ENCODE assay signal across 22 mouse cellular contexts in the genomic region with DNA sequence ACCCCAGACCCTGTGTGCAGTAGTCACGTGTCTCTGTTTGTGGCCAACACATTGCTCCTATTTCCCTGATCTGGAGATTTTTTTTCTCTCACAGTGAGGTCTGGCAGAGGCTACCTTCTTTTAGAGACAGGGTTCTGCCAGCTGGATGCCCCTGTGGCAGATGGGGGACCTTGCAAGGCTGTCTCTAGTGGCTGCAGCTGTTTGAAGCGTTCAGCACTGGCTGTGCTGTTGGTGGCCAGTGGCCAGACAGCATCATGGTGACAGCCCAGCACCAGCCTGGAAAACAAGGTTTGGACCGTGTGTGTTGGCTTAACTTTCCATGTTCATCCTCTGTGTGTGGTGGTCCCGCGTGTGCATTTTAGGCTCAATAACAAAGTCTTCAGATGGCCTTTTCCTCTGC.
DNase-seq lines count a peak whose midpoint lies in the region; ATAC-seq and TF ChIP-seq lines count a peak whose summit lies in the region.
"Had no signal": no experiment of that assay in that cellular context is flagged by ENCODE, and none has a peak within 500 bp of the region (broad histone marks: within the 10 kb centered on the region; RNA-seq: fewer than 3 reads in every experiment).

No protein-coding gene starts in this region.

- no peak for TF ChIP-seq CTCF in gastrocnemius, adult 2 months (IDR thresholded peaks at IDR 0.05)
- no peak for TF ChIP-seq CTCF in midbrain, postnatal 0 days (IDR thresholded peaks at IDR 0.05)

- H3K27me3 ChIP-seq in hindbrain, embryonic 16.5 days (replicated peaks; ENCODE audit: control insufficient read depth, insufficient read depth, low read length): no peaks in the 10 kb centered on the region
- 0 out of 2 replicates have a peak, but pooled peaks cover 3% of the 10 kb centered on the region for H3K27me3 ChIP-seq in hindbrain, embryonic 13.5 days
- no peaks in the 10 kb centered on the region for H3K27me3 ChIP-seq in midbrain, postnatal 0 days (ENCODE audit: insufficient read depth, low read length)
- no peaks in the 10 kb centered on the region for H3K27me3 ChIP-seq in midbrain, embryonic 13.5 days
- no peaks in the 10 kb centered on the region for H3K27me3 ChIP-seq in embryonic facial prominence, embryonic 10.5 days (replicated peaks; ENCODE audit: low read depth, poor library complexity, severe bottlenecking)
- H3K27me3 ChIP-seq: liver, embryonic 13.5 days had no signal

- H3K4me1 ChIP-seq in hindbrain, embryonic 16.5 days (ENCODE audit: control insufficient read depth, insufficient read depth, low read depth, low read length): no peaks in the 10 kb centered on the region; the same call in none of the 2 replicates
- peaks cover 6% of the 10 kb centered on the region for H3K4me1 ChIP-seq in hindbrain, embryonic 13.5 days (replicated peaks)
- H3K4me1 ChIP-seq in midbrain, postnatal 0 days (ENCODE audit: insufficient read depth, low read length): no peaks in the 10 kb centered on the region
- H3K4me1 ChIP-seq in midbrain, embryonic 13.5 days (replicated peaks): peaks cover 7% of the 10 kb centered on the region
- no peaks in the 10 kb centered on the region for H3K4me1 ChIP-seq in embryonic facial prominence, embryonic 10.5 days
- H3K4me1 ChIP-seq: heart, embryonic 10.5 days; liver, embryonic 13.5 days had no signal

- H3K36me3 ChIP-seq in hindbrain, embryonic 16.5 days (ENCODE audit: control insufficient read depth, insufficient read depth, low read length): no peaks in the 10 kb centered on the region
- H3K36me3 ChIP-seq in hindbrain, embryonic 13.5 days: no peaks in the 10 kb centered on the region
- no peaks in the 10 kb centered on the region for H3K36me3 ChIP-seq in midbrain, postnatal 0 days (ENCODE audit: insufficient read depth, low read length)
- H3K36me3 ChIP-seq in midbrain, embryonic 13.5 days: no peaks in the 10 kb centered on the region
- H3K36me3 ChIP-seq in embryonic facial prominence, embryonic 10.5 days (replicated peaks): no peaks in the 10 kb centered on the region
- H3K36me3 ChIP-seq: heart, embryonic 10.5 days; liver, embryonic 13.5 days had no signal

- H3K4me3 ChIP-seq in gastrocnemius, adult 2 months: no peak overlapping the region
- H3K4me3 ChIP-seq in hindbrain, embryonic 16.5 days (ENCODE audit: low read length): no peak overlapping the region
- no peak overlapping the region for H3K4me3 ChIP-seq in hindbrain, embryonic 13.5 days
- H3K4me3 ChIP-seq in midbrain, postnatal 0 days (ENCODE audit: low read depth, low read length): no peak overlapping the region
- no peak overlapping the region for H3K4me3 ChIP-seq in midbrain, embryonic 13.5 days (replicated peaks)
- H3K4me3 ChIP-seq in embryonic facial prominence, embryonic 10.5 days: no peak overlapping the region
- H3K4me3 ChIP-seq: heart, embryonic 10.5 days; layer of hippocampus, adult 2 months; liver, embryonic 13.5 days had no signal

- no peaks in the 10 kb centered on the region for H3K9me3 ChIP-seq in hindbrain, embryonic 16.5 days (ENCODE audit: control insufficient read depth, low read length)
- no peaks in the 10 kb centered on the region for H3K9me3 ChIP-seq in hindbrain, embryonic 13.5 days
- no peaks in the 10 kb centered on the region for H3K9me3 ChIP-seq in midbrain, postnatal 0 days (ENCODE audit: low read length)
- no peaks in the 10 kb centered on the region for H3K9me3 ChIP-seq in midbrain, embryonic 13.5 days
- no peaks in the 10 kb centered on the region for H3K9me3 ChIP-seq in embryonic facial prominence, embryonic 10.5 days
- H3K9me3 ChIP-seq: heart, embryonic 10.5 days; liver, embryonic 13.5 days had no signal

- intact Hi-C loops in gastrocnemius, adult 2 months (cut with DNase I): no loop called here
- intact Hi-C loops in gastrocnemius, postnatal 36 days (cut with DNase I): no loop called here

- peak; percentile 72 for ATAC-seq in hindbrain, embryonic 16.5 days
- ATAC-seq in hindbrain, embryonic 13.5 days (ENCODE audit: low FRiP score): no peak
- ATAC-seq in midbrain, postnatal 0 days (ENCODE audit: low FRiP score): no peak
- ATAC-seq in midbrain, embryonic 13.5 days: no peak
- ATAC-seq: intestine, embryonic 16.5 days had no signal

- H3K27ac ChIP-seq in gastrocnemius, adult 2 months: no peak overlapping the region
- no peak overlapping the region for H3K27ac ChIP-seq in hindbrain, embryonic 16.5 days (ENCODE audit: low read depth, low read length)
- H3K27ac ChIP-seq in hindbrain, embryonic 13.5 days: no peak overlapping the region
- H3K27ac ChIP-seq in midbrain, postnatal 0 days (ENCODE audit: low read depth, low read length): no peak overlapping the region
- H3K27ac ChIP-seq in midbrain, embryonic 13.5 days: no peak overlapping the region
- no peak overlapping the region for H3K27ac ChIP-seq in embryonic facial prominence, embryonic 10.5 days (replicated peaks)
- H3K27ac ChIP-seq: heart, embryonic 10.5 days; layer of hippocampus, adult 2 months; liver, embryonic 13.5 days had no signal

- WGBS in hindbrain, embryonic 16.5 days: 61% methylated on average over 5 of the region's 5 CpGs
- WGBS in hindbrain, embryonic 13.5 days: 80% methylated on average over 5 of the region's 5 CpGs
- 71% methylated on average over 5 of the region's 5 CpGs for WGBS in midbrain, postnatal 0 days
- WGBS in midbrain, embryonic 13.5 days: 75% methylated on average over 5 of the region's 5 CpGs
- WGBS in embryonic facial prominence, embryonic 10.5 days: 83% methylated on average over 5 of the region's 5 CpGs

- H3K4me2 ChIP-seq in hindbrain, embryonic 16.5 days (ENCODE audit: low read length): no peak overlapping the region
- H3K4me2 ChIP-seq in hindbrain, embryonic 13.5 days: no peak overlapping the region
- no peak overlapping the region for H3K4me2 ChIP-seq in midbrain, postnatal 0 days (ENCODE audit: low read depth, low read length, poor library complexity, severe bottlenecking)
- H3K4me2 ChIP-seq in midbrain, embryonic 13.5 days (replicated peaks): no peak overlapping the region
- H3K4me2 ChIP-seq: liver, embryonic 13.5 days had no signal

- peak; percentile 31 for DNase-seq in gastrocnemius, adult 2 months
- no peak for DNase-seq in gastrocnemius, postnatal 36 days
- peak; percentile 72 for DNase-seq in midbrain, postnatal 0 days (ENCODE audit: low spot score)
- DNase-seq in retina, postnatal 7 days (ENCODE audit: low read depth, low spot score): peak; percentile 9
- DNase-seq in embryonic facial prominence, embryonic 10.5 days (ENCODE audit: low spot score): no peak
- DNase-seq: adrenal gland, postnatal 25 days; cerebellum, adult 9-11 months; kidney, adult 9 months; kidney, postnatal 14 days; liver, embryonic 13.5 days; lung, adult 2 months; lung, postnatal 14 days; midbrain, embryonic 14.5 days; right cerebral cortex, postnatal 4 days; thymus, adult 18-20 months; thymus, postnatal 36 days had no signal

- H3K9ac ChIP-seq in hindbrain, embryonic 16.5 days (ENCODE audit: low read depth, low read length): no peak overlapping the region
- H3K9ac ChIP-seq in hindbrain, embryonic 13.5 days: no peak overlapping the region
- no peak overlapping the region for H3K9ac ChIP-seq in midbrain, postnatal 0 days (replicated peaks; ENCODE audit: low read length, poor library complexity, severe bottlenecking)
- H3K9ac ChIP-seq in midbrain, embryonic 13.5 days (replicated peaks): no peak overlapping the region
- H3K9ac ChIP-seq: liver, embryonic 13.5 days had no signal

Comparison
In these comparisons a context has a peak if more than half of its experiments do, and no peak if none do; other contexts are left out.
1. DNase-seq: peak in gastrocnemius, adult 2 months (single experiment), midbrain, postnatal 0 days (single experiment) and retina, postnatal 7 days (single experiment); none in gastrocnemius, postnatal 36 days (0 of 2) and embryonic facial prominence, embryonic 10.5 days (single experiment).